13 mouse cellular contexts compared by ENCODE assay signal in genomic region chr9:32537706-32538105, GRCm38 (mm10). TPM values are rescaled to one million over a fixed set of nuclear protein-coding genes. Genes with fewer than 3 reads are reported as not detected.
DNase-seq lines count a peak whose midpoint lies in the region; ATAC-seq and TF ChIP-seq lines count a peak whose summit lies in the region.
"Had no signal": no experiment of that assay in that cellular context is flagged by ENCODE, and none has a peak within 500 bp of the region (broad histone marks: within the 10 kb centered on the region; RNA-seq: fewer than 3 reads in every experiment).

No protein-coding gene starts in this region.

- peak overlapping the region; percentile 79 for H3K4me3 ChIP-seq in heart, postnatal 0 days (ENCODE audit: low read depth, low read length)
- H3K4me3 ChIP-seq in heart, embryonic 10.5 days = no peak overlapping the region
- no peak overlapping the region for H3K4me3 ChIP-seq in neural tube, embryonic 11.5 days (ENCODE audit: low read depth, low read length)
- H3K4me3 ChIP-seq in neural tube, embryonic 15.5 days (replicated peaks) = no peak overlapping the region
- no peak overlapping the region for H3K4me3 ChIP-seq in embryonic facial prominence, embryonic 14.5 days (ENCODE audit: low read depth, low read length)
- H3K4me3 ChIP-seq: forebrain, embryonic 12.5 days; hindbrain, embryonic 10.5 days had no signal

- H3K27me3 ChIP-seq in heart, postnatal 0 days (ENCODE audit: control insufficient read depth, insufficient read depth, low read length) = peaks cover 6% of the 10 kb centered on the region; the same call in 1 of the 2 replicates
- peaks cover 38% of the 10 kb centered on the region for H3K27me3 ChIP-seq in heart, embryonic 10.5 days (ENCODE audit: insufficient read depth, poor library complexity, severe bottlenecking)
- H3K27me3 ChIP-seq in neural tube, embryonic 11.5 days (ENCODE audit: control insufficient read depth, insufficient read depth, low read length) = peaks cover 27% of the 10 kb centered on the region
- peaks cover 34% of the 10 kb centered on the region for H3K27me3 ChIP-seq in neural tube, embryonic 15.5 days (replicated peaks)
- H3K27me3 ChIP-seq in embryonic facial prominence, embryonic 14.5 days (replicated peaks; ENCODE audit: control insufficient read depth, insufficient read depth, low read length) = peaks cover 3% of the 10 kb centered on the region; the same call in 1 of the 2 replicates

- H3K36me3 ChIP-seq in heart, postnatal 0 days (replicated peaks; ENCODE audit: control insufficient read depth, insufficient read depth, low read length) = no peaks in the 10 kb centered on the region
- H3K36me3 ChIP-seq in heart, embryonic 10.5 days = no peaks in the 10 kb centered on the region
- no peaks in the 10 kb centered on the region for H3K36me3 ChIP-seq in neural tube, embryonic 11.5 days (ENCODE audit: control insufficient read depth, insufficient read depth, low read length)
- no peaks in the 10 kb centered on the region for H3K36me3 ChIP-seq in neural tube, embryonic 15.5 days
- no peaks in the 10 kb centered on the region for H3K36me3 ChIP-seq in embryonic facial prominence, embryonic 14.5 days (ENCODE audit: control insufficient read depth, insufficient read depth, low read length)
- H3K36me3 ChIP-seq: forebrain, embryonic 12.5 days; hindbrain, embryonic 10.5 days had no signal

- TF ChIP-seq CTCF in heart, postnatal 0 days (IDR thresholded peaks at IDR 0.05; ENCODE audit: low read depth) = no peak

- no peak for TF ChIP-seq EP300 in heart, postnatal 0 days (IDR thresholded peaks at IDR 0.05; ENCODE audit: low read depth)

- H3K4me2 ChIP-seq in heart, postnatal 0 days (ENCODE audit: low read depth, low read length) = peak overlapping the region; percentile 88
- H3K4me2 ChIP-seq in neural tube, embryonic 11.5 days (ENCODE audit: low read depth) = peak overlapping the region; percentile 12; the same call in 1 of the 2 replicates
- H3K4me2 ChIP-seq in neural tube, embryonic 15.5 days = no peak overlapping the region
- peak overlapping the region; percentile 88; the same call in 1 of the 2 replicates for H3K4me2 ChIP-seq in embryonic facial prominence, embryonic 14.5 days (ENCODE audit: low read depth, low read length)
- H3K4me2 ChIP-seq: forebrain, embryonic 12.5 days had no signal

- H3K27ac ChIP-seq in heart, postnatal 0 days (ENCODE audit: low read depth) = no peak overlapping the region
- H3K27ac ChIP-seq in heart, embryonic 10.5 days = no peak overlapping the region
- no peak overlapping the region for H3K27ac ChIP-seq in neural tube, embryonic 11.5 days (ENCODE audit: low read depth, low read length)
- no peak overlapping the region for H3K27ac ChIP-seq in neural tube, embryonic 15.5 days (replicated peaks)
- H3K27ac ChIP-seq in embryonic facial prominence, embryonic 14.5 days (replicated peaks; ENCODE audit: low read depth, low read length) = no peak overlapping the region
- H3K27ac ChIP-seq: forebrain, embryonic 12.5 days; hindbrain, embryonic 10.5 days had no signal

- H3K9me3 ChIP-seq in heart, postnatal 0 days (replicated peaks; ENCODE audit: control insufficient read depth, low read length) = no peaks in the 10 kb centered on the region
- H3K9me3 ChIP-seq in heart, embryonic 10.5 days = no peaks in the 10 kb centered on the region
- H3K9me3 ChIP-seq in neural tube, embryonic 11.5 days (ENCODE audit: control insufficient read depth, low read length) = no peaks in the 10 kb centered on the region
- no peaks in the 10 kb centered on the region for H3K9me3 ChIP-seq in neural tube, embryonic 15.5 days (replicated peaks)
- no peaks in the 10 kb centered on the region for H3K9me3 ChIP-seq in embryonic facial prominence, embryonic 14.5 days (ENCODE audit: control insufficient read depth, low read length)
- H3K9me3 ChIP-seq: forebrain, embryonic 12.5 days; hindbrain, embryonic 10.5 days had no signal

- no peak overlapping the region for H3K9ac ChIP-seq in heart, postnatal 0 days (replicated peaks; ENCODE audit: low read depth, low read length)
- no peak overlapping the region for H3K9ac ChIP-seq in neural tube, embryonic 11.5 days (ENCODE audit: low read length)
- H3K9ac ChIP-seq in neural tube, embryonic 15.5 days (replicated peaks) = no peak overlapping the region
- H3K9ac ChIP-seq in embryonic facial prominence, embryonic 14.5 days (ENCODE audit: low read depth, low read length) = no peak overlapping the region
- H3K9ac ChIP-seq: forebrain, embryonic 12.5 days had no signal

- H3K4me1 ChIP-seq in heart, postnatal 0 days (ENCODE audit: control insufficient read depth, insufficient read depth) = 0 out of 2 replicates have a peak, but pooled peaks cover 4% of the 10 kb centered on the region
- H3K4me1 ChIP-seq in heart, embryonic 10.5 days = peaks cover 27% of the 10 kb centered on the region
- peaks cover 7% of the 10 kb centered on the region; the same call in 1 of the 2 replicates for H3K4me1 ChIP-seq in neural tube, embryonic 11.5 days (ENCODE audit: control insufficient read depth, insufficient read depth, low read length)
- peaks cover 26% of the 10 kb centered on the region for H3K4me1 ChIP-seq in neural tube, embryonic 15.5 days
- H3K4me1 ChIP-seq in embryonic facial prominence, embryonic 14.5 days (ENCODE audit: control insufficient read depth, insufficient read depth, low read length) = no peaks in the 10 kb centered on the region; the same call in 1 of the 2 replicates

- no peak for ATAC-seq in heart, postnatal 0 days (ENCODE audit: insufficient read depth, low read depth)
- ATAC-seq in neural tube, embryonic 11.5 days (ENCODE audit: insufficient read depth, low FRiP score, low TSS enrichment) = no peak
- ATAC-seq in neural tube, embryonic 15.5 days (ENCODE audit: low FRiP score) = no peak
- no peak for ATAC-seq in embryonic facial prominence, embryonic 14.5 days (ENCODE audit: low read depth)

- no peak for DNase-seq in heart, postnatal 0 days (ENCODE audit: low spot score)
- no peak for DNase-seq in heart, embryonic 10.5 days (ENCODE audit: low spot score)
- DNase-seq in neural tube, embryonic 11.5 days (ENCODE audit: low spot score) = no peak
- no peak for DNase-seq in embryonic facial prominence, embryonic 14.5 days (ENCODE audit: low spot score)
- DNase-seq in thymus, postnatal 10 days (ENCODE audit: low spot score in 2 of 2) = no peak
- no peak for DNase-seq in thymus, adult 18-20 months
- DNase-seq: adrenal gland, adult 2 months; cerebellum, postnatal 10 days; kidney, adult 8-10 months; lung, postnatal 4 days had no signal

- 52% methylated on average over 6 of the region's 6 CpGs for WGBS in heart, postnatal 0 days
- WGBS in heart, embryonic 10.5 days = 56% methylated on average over 6 of the region's 6 CpGs
- 80% methylated on average over 6 of the region's 6 CpGs for WGBS in neural tube, embryonic 11.5 days
- 83% methylated on average over 6 of the region's 6 CpGs for WGBS in neural tube, embryonic 15.5 days
- WGBS in embryonic facial prominence, embryonic 14.5 days = 73% methylated on average over 6 of the region's 6 CpGs

RNA-seq across cellular contexts. Expression of gene Fli1, which starts 5.0 kb away (rescaled TPM):
- 25.9 and 29.5 TPM in 2 replicates for total RNA-seq in heart, postnatal 0 days (2014; rRNA removed; ENCODE audit: low replicate concordance)
- 19.0 and 19.2 TPM in 2 replicates for polyA plus RNA-seq in heart, postnatal 0 days (2015; fragmentation: Nextera tagmentation; extraction: Ambion mirVana)
- 17.5 and 20.8 TPM in 2 replicates for polyA plus RNA-seq in heart, embryonic 10.5 days (2016; fragmentation: Nextera tagmentation; extraction: Ambion mirVana)
- 22.8 and 24.4 TPM in 2 replicates for polyA plus RNA-seq in neural tube, embryonic 11.5 days (2014; fragmentation: Nextera tagmentation; extraction: Ambion mirVana)
- 7.9 and 12.5 TPM in 2 replicates for polyA plus RNA-seq in neural tube, embryonic 15.5 days (2015; fragmentation: Nextera tagmentation; extraction: Ambion mirVana)
- polyA plus RNA-seq in embryonic facial prominence, embryonic 14.5 days (2014; fragmentation: Nextera tagmentation; extraction: Ambion mirVana) = 18.8 and 22.9 TPM in 2 replicates
